Mouse (Mus musculus) neural tube, embryonic 12.5 days (tissue): ENCODE data around the gene Tcte1. TPM values are rescaled to one million over a fixed set of nuclear protein-coding genes. Genes with fewer than 3 reads are reported as not detected.

Experiments
- ATAC-seq: fragments of 200-750 bp; cut with Nextera tagmentation; 2 replicates; pipeline ENCODE4 v1.8.0; 2017; ENCODE audit warnings: low read depth, mild to moderate bottlenecking, moderate TSS enrichment, moderate library complexity; ENCODE audit not compliant: low FRiP score
- H3K27ac ChIP-seq: fragments of 300-500 bp; sonication (generic); 2 replicates; pipeline ENCODE4 v1.5.1; 2016
- H3K27me3 ChIP-seq: fragments of 300-500 bp; sonication (generic); replicated peaks from 2 replicates; pipeline ENCODE4 v1.6.1; 2016; ENCODE audit warnings: mild to moderate bottlenecking
- H3K36me3 ChIP-seq: fragments of 300-500 bp; sonication (generic); 2 replicates; pipeline ENCODE4 v1.6.1; 2016; ENCODE audit warnings: mild to moderate bottlenecking
- H3K4me1 ChIP-seq: fragments of 300-500 bp; sonication (generic); 2 replicates; pipeline ENCODE4 v1.6.1; 2016
- H3K4me2 ChIP-seq: fragments of 300-500 bp; sonication (generic); replicated peaks from 2 replicates; pipeline ENCODE4 v1.6.1; 2016; ENCODE audit warnings: mild to moderate bottlenecking
- H3K4me3 ChIP-seq: fragments of 300-500 bp; sonication (generic); 2 replicates; pipeline ENCODE4 v1.5.1; 2016
- H3K9ac ChIP-seq: fragments of 300-500 bp; sonication (generic); 2 replicates; pipeline ENCODE4 v1.6.1; 2016; ENCODE audit warnings: mild to moderate bottlenecking
- H3K9me3 ChIP-seq: fragments of 300-500 bp; sonication (generic); 2 replicates; pipeline ENCODE4 v1.6.1; 2016; ENCODE audit warnings: mild to moderate bottlenecking
- WGBS: fragments of 180-500 bp; shearing (Covaris S2); methylation state at CpG from one replicate; pipeline ENCODE4 v1.1.7; 2016; 5-methylcytosine and 5-hydroxymethylcytosine counted together
- polyA plus RNA-seq: library from polyadenylated mRNA; unstranded; fragments of >200 nt; fragmentation: Nextera tagmentation; extraction: Ambion mirVana; gene quantifications from 2 replicates; pipeline ENCODE4 v1.2.1, GENCODE M21; 2016

Gene Tcte1
- polyA plus RNA-seq, 1 experiment from 2014 or later: 1.9 TPM

- H3K9me3 ChIP-seq: no peaks in the 10 kb centered on the region
- no peaks in the 10 kb centered on the region for H3K36me3 ChIP-seq
- H3K9ac ChIP-seq: no peak overlapping the region
- ATAC-seq: no peak
- 88% methylated on average over 15 of the region's 15 CpGs for WGBS
- peaks cover 12% of the 10 kb centered on the region for H3K27me3 ChIP-seq
- no peak overlapping the region for H3K4me2 ChIP-seq
- no peak overlapping the region for H3K27ac ChIP-seq
- peaks cover 26% of the 10 kb centered on the region for H3K4me1 ChIP-seq
- no peak overlapping the region for H3K4me3 ChIP-seq
Observed at GRCm38 (mm10) chr17:45559732-45560525, 36.7 kb downstream of the Tcte1 start.

DNA sequence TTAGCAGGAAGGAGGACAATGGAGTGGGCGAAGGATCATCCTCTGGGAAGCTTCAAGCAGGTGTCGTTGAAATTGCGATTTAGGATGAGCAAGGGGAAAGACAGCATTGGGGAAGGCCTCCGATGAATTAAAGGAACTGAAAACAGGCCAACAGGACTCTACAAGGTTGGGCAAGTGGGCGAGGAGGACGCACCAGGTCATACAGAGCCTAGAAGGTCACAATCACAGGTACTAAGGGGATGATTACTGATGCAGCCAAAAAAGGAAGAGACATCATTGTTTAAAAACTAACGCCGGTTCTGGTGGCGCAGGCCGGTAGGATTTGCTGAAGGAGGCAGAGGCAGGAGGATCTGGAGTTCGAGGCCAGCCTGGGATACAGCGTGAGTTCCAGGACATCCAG lies 40.0 kb downstream of the Tcte1 start:
- peak overlapping the region; percentile 95; the same call in 1 of the 2 replicates for H3K4me2 ChIP-seq
- no peak for ATAC-seq
- H3K36me3 ChIP-seq: peaks cover 27% of the 10 kb centered on the region
- no peaks in the 10 kb centered on the region for H3K27me3 ChIP-seq
- no peak overlapping the region for H3K4me3 ChIP-seq
- H3K27ac ChIP-seq: no peak overlapping the region
- no peaks in the 10 kb centered on the region for H3K9me3 ChIP-seq
- H3K9ac ChIP-seq: no peak overlapping the region
- 81% methylated on average over 12 of the region's 12 CpGs for WGBS
- H3K4me1 ChIP-seq: peaks cover 25% of the 10 kb centered on the region

- 1% methylated on average over 59 of the region's 61 CpGs for WGBS
- peak within 1 kb of the TSS; percentile 89 for H3K9ac ChIP-seq
- peak; percentile 88 for ATAC-seq
- no peaks in the 10 kb centered on the region for H3K27me3 ChIP-seq
- peak within 1 kb of the TSS; percentile 76 for H3K27ac ChIP-seq
- H3K4me1 ChIP-seq: peaks cover 29% of the 10 kb centered on the region
- peak within 1 kb of the TSS; percentile 79 for H3K4me3 ChIP-seq
- H3K36me3 ChIP-seq: peaks cover 34% of the 10 kb centered on the region
- no peaks in the 10 kb centered on the region for H3K9me3 ChIP-seq
- peak within 1 kb of the TSS; percentile 95 for H3K4me2 ChIP-seq
Observed at GRCm38 (mm10) chr17:45563655-45564530, 40.7 kb downstream of the Tcte1 start, which contains the start of gene Slc35b2. TSS of gene Slc35b2 (plus strand) at chr17:45563874.

GRCm38 (mm10) chr17:45564531-45565084 lies 41.4 kb downstream of the Tcte1 start:
- WGBS: 14% methylated on average over 18 of the region's 18 CpGs
- peak; percentile 15; the same call in 1 of the 2 replicates for ATAC-seq
- Histone ChIP-seq H3K4me2 (peak overlapping the region; percentile 95), H3K4me3 (peak overlapping the region; percentile 79), H3K27ac (peak overlapping the region; percentile 76; the same call in 1 of the 2 replicates), H3K4me1 (peaks cover 29% of the 10 kb centered on the region), H3K9me3 (no peaks in the 10 kb centered on the region), H3K36me3 (peaks cover 41% of the 10 kb centered on the region), H3K9ac (peak overlapping the region; percentile 89), H3K27me3 (no peaks in the 10 kb centered on the region)

- Histone ChIP-seq H3K27ac (no peak overlapping the region), H3K4me3 (peak overlapping the region; percentile 79), H3K27me3 (no peaks in the 10 kb centered on the region), H3K9me3 (no peaks in the 10 kb centered on the region), H3K4me1 (peaks cover 34% of the 10 kb centered on the region), H3K36me3 (peaks cover 46% of the 10 kb centered on the region), H3K9ac (peak overlapping the region; percentile 89), H3K4me2 (peak overlapping the region; percentile 95)
- WGBS: 97% methylated on average over 11 of the region's 11 CpGs
- ATAC-seq: no peak
Observed at GRCm38 (mm10) chr17:45565103-45565502, 41.9 kb downstream of the Tcte1 start.

DNA sequence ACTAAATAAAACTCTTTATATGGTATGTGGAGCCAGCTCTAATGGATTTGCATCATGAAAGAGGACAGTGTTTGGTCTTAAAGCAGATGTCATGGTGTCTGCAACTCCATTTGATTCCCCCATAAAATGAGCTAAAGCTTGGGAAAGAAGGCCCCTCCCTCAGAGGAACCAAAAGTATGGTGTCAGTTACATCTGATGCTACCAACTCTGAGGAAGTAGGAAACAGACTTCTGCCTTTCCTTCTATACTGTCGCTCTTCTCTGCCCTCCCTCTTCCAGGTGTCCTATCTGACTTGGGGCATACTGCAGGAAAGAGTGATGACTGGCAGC lies 42.8 kb downstream of the Tcte1 start:
- no peak for ATAC-seq
- Histone ChIP-seq H3K4me3 (no peak overlapping the region), H3K36me3 (peaks cover 55% of the 10 kb centered on the region), H3K27ac (no peak overlapping the region), H3K9me3 (no peaks in the 10 kb centered on the region), H3K27me3 (no peaks in the 10 kb centered on the region), H3K9ac (no peak overlapping the region), H3K4me1 (peaks cover 37% of the 10 kb centered on the region), H3K4me2 (0 out of 2 replicates have a peak overlapping the region, but pooled peaks have one; percentile 9)
- WGBS: 92% methylated on average over 1 of the region's 1 CpGs

GRCm38 (mm10) chr17:45566360-45567161 lies 43.3 kb downstream of the Tcte1 start:
- H3K9me3 ChIP-seq: no peaks in the 10 kb centered on the region
- 0 out of 2 replicates have a peak overlapping the region, but pooled peaks have one; percentile 9 for H3K4me2 ChIP-seq
- H3K9ac ChIP-seq: 0 out of 2 replicates have a peak overlapping the region, but pooled peaks have one; percentile 21
- peaks cover 43% of the 10 kb centered on the region for H3K4me1 ChIP-seq
- ATAC-seq: no peak
- peaks cover 61% of the 10 kb centered on the region for H3K36me3 ChIP-seq
- no peak overlapping the region for H3K27ac ChIP-seq
- no peaks in the 10 kb centered on the region for H3K27me3 ChIP-seq
- 71% methylated on average over 18 of the region's 18 CpGs for WGBS
- H3K4me3 ChIP-seq: no peak overlapping the region

- Histone ChIP-seq H3K27ac (no peak overlapping the region), H3K4me2 (0 out of 2 replicates have a peak overlapping the region, but pooled peaks have one; percentile 1), H3K27me3 (no peaks in the 10 kb centered on the region), H3K9me3 (no peaks in the 10 kb centered on the region), H3K4me1 (peaks cover 46% of the 10 kb centered on the region), H3K4me3 (no peak overlapping the region), H3K9ac (0 out of 2 replicates have a peak overlapping the region, but pooled peaks have one; percentile 21), H3K36me3 (peaks cover 63% of the 10 kb centered on the region)
- ATAC-seq: no peak
- WGBS: 21% methylated on average over 4 of the region's 4 CpGs
Observed at GRCm38 (mm10) chr17:45567162-45567601, 43.9 kb downstream of the Tcte1 start.

DNA sequence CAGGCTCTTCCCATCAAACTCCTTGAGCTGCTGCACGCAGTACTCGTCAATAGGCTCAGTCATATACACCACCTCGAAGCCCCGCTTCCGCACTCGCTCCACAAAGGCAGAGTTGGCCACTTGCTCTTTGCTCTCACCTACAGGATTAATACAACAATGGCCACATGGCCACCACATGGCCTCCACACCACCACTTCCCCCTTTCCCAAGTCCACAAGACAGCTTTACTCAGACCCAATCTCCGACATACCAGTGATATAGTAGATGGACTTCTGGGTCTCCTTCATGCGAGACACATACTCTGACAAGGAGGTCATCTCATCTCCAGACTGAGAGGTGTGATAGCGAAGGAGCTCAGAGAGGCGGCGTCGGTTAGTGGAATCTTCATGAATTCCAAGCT lies 45.8 kb downstream of the Tcte1 start:
- no peak overlapping the region for H3K9ac ChIP-seq
- peaks cover 63% of the 10 kb centered on the region for H3K36me3 ChIP-seq
- no peaks in the 10 kb centered on the region for H3K9me3 ChIP-seq
- no peak for ATAC-seq
- WGBS: 88% methylated on average over 12 of the region's 12 CpGs
- H3K4me3 ChIP-seq: no peak overlapping the region
- no peak overlapping the region for H3K27ac ChIP-seq
- no peaks in the 10 kb centered on the region for H3K27me3 ChIP-seq
- peaks cover 46% of the 10 kb centered on the region for H3K4me1 ChIP-seq
- H3K4me2 ChIP-seq: no peak overlapping the region

DNA sequence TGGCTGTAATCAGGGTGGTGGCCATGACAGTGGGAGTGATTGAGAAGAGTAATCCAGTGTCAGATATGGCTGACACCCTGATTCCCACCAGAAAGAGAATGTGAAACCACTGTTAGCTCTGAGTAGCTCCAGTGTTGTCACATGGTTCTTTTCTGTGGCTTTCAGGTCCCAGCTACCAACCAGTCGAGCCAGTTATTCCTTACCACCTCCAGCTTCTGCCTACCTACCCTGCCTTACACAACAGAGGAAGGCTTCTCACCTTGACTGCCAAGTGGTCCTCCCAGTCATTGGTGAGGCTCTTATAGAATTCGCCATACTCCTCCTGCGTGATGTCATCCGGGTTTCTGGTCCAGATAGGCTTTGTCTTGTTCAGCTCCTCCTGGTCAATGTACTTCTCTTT lies 46.8 kb downstream of the Tcte1 start:
- Histone ChIP-seq H3K27me3 (no peaks in the 10 kb centered on the region), H3K36me3 (peaks cover 63% of the 10 kb centered on the region), H3K4me1 (peaks cover 45% of the 10 kb centered on the region), H3K9ac (no peak overlapping the region), H3K9me3 (no peaks in the 10 kb centered on the region), H3K4me2 (no peak overlapping the region), H3K27ac (no peak overlapping the region), H3K4me3 (no peak overlapping the region)
- ATAC-seq: no peak
- 89% methylated on average over 4 of the region's 4 CpGs for WGBS
